Mouse (Mus musculus) liver, adult 10 weeks (tissue): ENCODE data around the gene Tdpoz3. TPM values are rescaled to one million over a fixed set of nuclear protein-coding genes. Genes with fewer than 3 reads are reported as not detected.

Experiments
- polyA plus RNA-seq: library from polyadenylated mRNA; stranded (reverse); fragments of 350-450 nt; fragmentation: Illumina TruSeq; extraction: RNeasy Lipid Tissue Mini Kit (QIAGEN cat#74804); gene quantifications from one replicate; pipeline ENCODE4 v1.2.3, GENCODE M21; 2014; ENCODE audit warnings: low read depth, low replicate concordance

Gene Tdpoz3
- polyA plus RNA-seq, result not detected

DNA sequence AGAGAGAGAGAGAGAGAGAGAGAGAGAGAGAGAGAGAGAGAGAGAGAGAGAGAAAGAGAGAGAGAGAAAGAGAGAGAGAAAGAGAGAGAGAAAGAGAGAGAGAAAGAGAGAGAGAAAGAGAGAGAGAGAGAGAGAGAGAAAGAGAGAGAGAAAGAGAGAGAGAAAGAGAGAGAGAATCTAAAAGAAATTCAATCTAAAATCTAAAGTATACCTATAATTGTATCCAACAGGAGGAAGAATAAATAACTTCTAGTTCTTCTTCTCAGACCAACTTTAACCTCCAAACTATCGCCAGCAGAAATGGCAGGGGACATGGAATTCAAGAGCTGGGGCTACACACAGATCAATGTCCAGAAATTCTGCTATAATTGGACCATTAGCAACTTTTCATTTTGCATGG is at the start of gene Tdpoz3:
TSS of gene Tdpoz3 (plus strand) at position 301 of the 400 bp plus-strand sequence.

DNA sequence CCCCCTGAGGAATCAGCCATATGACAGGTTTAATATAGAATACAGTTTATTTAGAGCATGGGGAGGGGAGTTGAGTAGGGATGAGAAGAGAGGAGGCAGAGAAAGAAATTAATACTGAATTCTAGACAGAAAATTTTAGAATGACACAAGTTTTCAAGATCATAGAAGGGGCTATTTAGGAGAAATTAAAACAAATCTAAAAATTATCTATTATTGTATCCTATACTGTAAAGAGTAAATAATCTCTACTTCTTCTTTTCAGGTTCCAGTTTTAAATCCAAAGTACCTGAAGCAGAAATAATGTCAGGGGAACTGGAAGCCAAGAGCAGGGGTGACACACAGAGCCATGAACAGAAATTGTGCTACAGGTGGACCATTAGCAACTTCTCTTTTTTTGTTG is 29.7 kb upstream of the Tdpoz3 start, which contains the start of gene Tdpoz4:
TSS of gene Tdpoz4 (plus strand) at position 301 of the 400 bp plus-strand sequence.

Other genes with a start within 250 kb of the Tdpoz3 start
- not detected for gene Tdpoz2, start 173.3 kb upstream of the Tdpoz3 start, polyA plus RNA-seq
- not detected for gene Tdpoz1, start 149.7 kb upstream of the Tdpoz3 start, polyA plus RNA-seq
- not detected for gene Gm37596, start 132.9 kb upstream of the Tdpoz3 start, polyA plus RNA-seq
- not detected for gene Gm5773, start 53.0 kb upstream of the Tdpoz3 start, polyA plus RNA-seq
- gene Tdpoz4, start 29.6 kb upstream of the Tdpoz3 start, polyA plus RNA-seq, result not detected
- gene Gm9117, start 117.5 kb downstream of the Tdpoz3 start, polyA plus RNA-seq, result not detected
- not detected for gene Tdpoz5, start 135.3 kb downstream of the Tdpoz3 start, polyA plus RNA-seq
- gene Gm9125, start 228.9 kb downstream of the Tdpoz3 start, polyA plus RNA-seq, result not detected
- not detected for gene Gm10697, start 246.6 kb downstream of the Tdpoz3 start, polyA plus RNA-seq